Mouse (Mus musculus) macrophage (primary cell): Measurements from ENCODE around the gene Nags. TPM values are rescaled to one million over a fixed set of nuclear protein-coding genes. Genes with fewer than 3 reads are reported as not detected.

Source experiments
- H3K27ac ChIP-seq: fragments of 350-480 bp; formaldehyde crosslinking; 2 replicates; pipeline ENCODE4 v1.9.0; 2021
- H3K36me3 ChIP-seq: fragments of 350-480 bp; formaldehyde crosslinking; 2 replicates; pipeline ENCODE4 v1.9.0; 2021; ENCODE audit errors: inconsistent target
- H3K4me3 ChIP-seq: fragments of 350-480 bp; formaldehyde crosslinking; 2 replicates; pipeline ENCODE4 v1.9.0; 2021; ENCODE audit errors: inconsistent target
- H3K79me2 ChIP-seq: fragments of 350-480 bp; formaldehyde crosslinking; 2 replicates; pipeline ENCODE4 v1.9.0; 2021; ENCODE audit errors: inconsistent target
- WGBS: methylation state at CpG from one replicate; pipeline ENCODE4 v1.1.7; 2026; ENCODE audit warnings: inconsistent platforms; ENCODE audit not compliant: missing documents; 5-methylcytosine and 5-hydroxymethylcytosine counted together
- polyA plus RNA-seq: library from polyadenylated mRNA; stranded (reverse); fragments of 250-400 nt; gene quantifications from 3 replicates; pipeline ENCODE4 v1.2.4, GENCODE M21; 2018; ENCODE audit warnings: inconsistent platforms
- total RNA-seq, 78 experiments: library from RNA; depleted of rRNA; stranded (reverse); fragments of 250-400 nt; gene quantifications; 1 replicate in 9 of 78; 2 replicates in 24 of 78; 3 replicates in 43 of 78; 4 replicates in 2 of 78; pipeline ENCODE4 v1.2.4; 2018; ENCODE audit warnings: inconsistent platforms in 56 of 78

Gene Nags
- total RNA-seq (2018; cell fraction: chromatin; rRNA removed): not detected
- not detected for total RNA-seq (2018; cell fraction: cytosol; rRNA removed)
- total RNA-seq (2018; cell fraction: nucleus; rRNA removed): not detected
- not detected in 3 replicates for polyA plus RNA-seq

DNA sequence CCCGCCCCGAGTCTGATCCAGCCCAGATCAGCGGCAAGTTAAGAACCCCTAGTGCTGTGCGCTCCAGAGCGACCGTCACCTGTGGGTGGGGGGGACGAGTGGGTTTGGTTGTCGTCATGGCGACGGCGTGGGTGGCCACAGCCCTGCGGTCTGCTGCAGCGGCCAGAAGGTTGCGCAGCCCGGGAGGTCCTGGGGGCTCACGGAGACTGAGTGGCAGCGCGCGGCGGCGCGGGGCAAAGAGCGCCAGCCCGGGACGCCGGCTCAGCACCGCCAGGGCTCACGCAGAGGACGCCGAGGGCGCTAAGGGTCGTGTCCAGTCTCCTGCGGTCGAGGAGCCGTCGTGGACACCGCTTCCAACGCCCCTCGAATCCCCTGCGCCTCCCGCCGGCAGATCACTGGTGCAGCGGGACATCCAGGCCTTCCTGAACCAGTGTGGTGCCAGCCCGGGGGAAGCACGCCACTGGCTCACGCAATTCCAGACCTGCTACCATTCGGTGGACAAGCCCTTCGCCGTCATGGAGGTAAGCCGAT, at the start of gene Nags:
TSS of gene Nags (plus strand) at position 43 of the 531 bp plus-strand sequence.
- Histone ChIP-seq H3K4me3 (no peak within 1 kb of the TSS), H3K79me2 (no peaks in the 10 kb centered on the region), H3K36me3 (no peaks in the 10 kb centered on the region), H3K27ac (no peak within 1 kb of the TSS)
- 3% methylated on average over 50 of the region's 50 CpGs for WGBS

DNA sequence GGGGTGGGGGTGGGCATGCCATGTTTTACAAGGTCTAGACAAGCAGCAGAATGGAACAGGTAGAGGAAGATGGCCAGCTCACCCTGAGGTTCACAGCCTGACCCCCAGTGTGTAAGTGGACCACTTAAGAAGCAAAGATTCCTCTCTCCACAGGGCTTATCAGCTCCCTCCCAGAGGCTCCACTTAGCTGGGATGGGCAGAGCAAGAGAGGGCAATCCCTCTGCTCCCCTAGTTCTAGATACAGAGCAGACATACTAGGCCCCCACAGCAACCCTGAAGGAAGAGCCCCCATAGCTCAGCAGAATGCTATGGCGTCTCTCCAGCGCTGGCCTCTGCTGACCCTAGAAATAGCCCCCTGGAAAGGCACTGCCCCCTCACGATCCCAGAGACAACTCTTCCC, 49.6 kb upstream of the Nags start:
- H3K36me3 ChIP-seq: no peaks in the 10 kb centered on the region
- WGBS: 95% methylated on average over 3 of the region's 3 CpGs
- no peak overlapping the region for H3K27ac ChIP-seq
- H3K79me2 ChIP-seq: no peaks in the 10 kb centered on the region
- no peak overlapping the region for H3K4me3 ChIP-seq

DNA sequence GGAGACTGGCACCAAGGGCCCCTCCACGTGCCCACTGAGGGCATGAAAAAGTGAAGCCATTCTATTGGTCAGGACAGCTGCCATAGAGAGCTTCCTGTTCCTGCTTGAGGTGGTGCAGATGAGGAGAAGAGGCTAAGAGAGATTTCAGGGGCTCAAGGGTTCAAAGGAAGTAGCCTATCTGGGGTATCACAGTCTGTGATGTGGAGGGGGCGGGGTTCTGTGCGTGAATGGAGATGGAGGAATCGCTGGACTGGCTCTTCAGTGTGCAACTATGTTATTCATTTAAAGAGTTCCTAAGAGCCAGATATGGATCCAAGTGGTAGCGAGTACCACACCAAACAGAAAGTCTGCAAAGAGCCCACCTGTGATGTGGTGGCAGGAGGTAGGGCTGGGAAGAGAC, 48.9 kb upstream of the Nags start:
- Histone ChIP-seq H3K27ac (no peak overlapping the region), H3K79me2 (no peaks in the 10 kb centered on the region), H3K36me3 (no peaks in the 10 kb centered on the region), H3K4me3 (no peak overlapping the region)
- 55% methylated on average over 5 of the region's 5 CpGs for WGBS

DNA sequence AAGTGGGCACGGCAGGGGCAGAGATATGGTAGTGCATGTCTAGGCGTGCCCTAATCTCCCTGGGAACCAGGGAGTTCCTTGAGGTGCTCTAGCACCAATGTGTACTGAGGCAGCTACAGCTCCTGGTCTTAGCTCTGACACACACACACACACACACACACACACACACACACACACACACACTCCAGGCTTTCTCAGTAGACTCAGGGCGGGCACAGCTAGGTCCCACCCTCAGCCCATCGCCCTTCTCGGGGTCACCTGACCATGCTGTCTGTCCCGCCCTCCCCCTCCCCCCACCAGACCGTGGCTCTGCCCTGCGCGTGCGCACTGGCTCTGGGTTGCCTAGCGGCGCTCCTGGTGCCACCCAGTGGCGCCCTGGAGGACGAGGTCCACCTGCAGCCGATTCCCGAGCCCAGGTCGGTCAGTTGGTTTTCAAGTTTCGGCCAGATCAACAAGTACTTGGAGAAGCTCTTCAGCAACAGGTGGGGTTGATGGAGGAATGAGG, 48.4 kb upstream of the Nags start:
- no peak overlapping the region for H3K27ac ChIP-seq
- no peaks in the 10 kb centered on the region for H3K36me3 ChIP-seq
- H3K4me3 ChIP-seq: no peak overlapping the region
- 3% methylated on average over 17 of the region's 18 CpGs for WGBS
- H3K79me2 ChIP-seq: no peaks in the 10 kb centered on the region

DNA sequence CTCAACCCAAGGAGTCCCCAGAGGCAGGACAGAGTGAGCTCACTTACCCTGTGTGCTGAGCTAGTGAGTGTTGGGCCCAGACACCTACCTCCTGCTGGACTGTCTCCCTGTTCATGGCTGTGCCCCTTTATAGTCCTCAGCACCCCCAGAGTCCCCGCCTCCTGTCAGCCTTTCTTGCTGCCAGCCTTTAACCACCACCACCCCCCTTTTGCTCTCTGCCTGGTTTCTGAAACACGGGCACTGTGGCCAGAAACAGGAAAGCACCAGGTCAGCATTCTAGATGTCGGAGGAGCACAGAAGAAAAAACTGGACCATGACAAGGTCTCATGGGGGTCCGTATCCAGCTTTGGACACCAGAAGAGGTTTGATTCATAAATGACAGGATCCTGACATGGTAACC, 44.1 kb upstream of the Nags start, which contains the start of gene Ppy:
TSS of gene Ppy (minus strand) at position 101 of the 400 bp plus-strand sequence.
- no peaks in the 10 kb centered on the region for H3K36me3 ChIP-seq
- 65% methylated on average over 4 of the region's 4 CpGs for WGBS
- no peak within 1 kb of the TSS for H3K4me3 ChIP-seq

DNA sequence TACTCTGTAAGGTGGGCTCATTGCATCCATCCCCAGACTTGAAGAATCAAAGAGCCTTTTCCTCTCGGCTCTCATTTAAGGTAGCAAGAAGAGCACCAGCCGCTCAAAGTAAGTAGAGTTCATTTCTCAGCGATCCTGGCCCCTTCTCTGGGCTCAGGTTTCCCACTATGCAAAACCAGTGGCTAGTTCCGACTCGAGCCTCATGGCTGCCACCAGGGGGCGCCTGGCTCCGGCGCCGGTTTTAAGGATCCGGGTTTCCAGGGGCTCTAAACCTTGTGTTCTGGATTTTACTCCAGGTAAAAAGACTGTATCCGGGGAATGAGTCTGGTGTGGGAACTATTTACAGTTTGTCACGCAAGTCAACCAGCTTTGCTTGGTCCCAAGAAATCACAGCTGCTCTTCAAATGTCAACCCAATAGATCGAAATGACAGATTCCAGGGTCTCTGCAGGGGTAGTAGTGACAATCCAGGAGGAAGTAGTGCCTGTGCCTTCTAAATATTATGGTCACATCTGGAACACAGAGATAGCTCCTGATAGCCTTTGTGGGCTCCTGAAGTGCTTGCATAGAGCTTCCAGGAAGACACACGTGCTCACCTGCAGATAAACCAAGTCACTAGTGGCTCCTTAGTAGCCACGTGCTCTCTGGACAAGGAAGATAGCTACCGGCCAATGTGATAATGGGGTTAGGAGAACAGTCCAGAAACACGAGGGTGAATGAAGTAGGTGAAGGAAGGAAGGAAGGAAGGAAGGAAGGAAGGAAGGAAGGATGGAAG, 42.6 kb upstream of the Nags start:
- H3K79me2 ChIP-seq: no peaks in the 10 kb centered on the region
- no peak overlapping the region for H3K27ac ChIP-seq
- 13% methylated on average over 17 of the region's 17 CpGs for WGBS
- no peak overlapping the region for H3K4me3 ChIP-seq
- no peaks in the 10 kb centered on the region for H3K36me3 ChIP-seq

More for the DNA sequence above, 44.1 kb upstream of the Nags start, which contains the start of gene Ppy:
- Histone ChIP-seq H3K27ac (no peak within 1 kb of the TSS), H3K79me2 (no peaks in the 10 kb centered on the region)

DNA sequence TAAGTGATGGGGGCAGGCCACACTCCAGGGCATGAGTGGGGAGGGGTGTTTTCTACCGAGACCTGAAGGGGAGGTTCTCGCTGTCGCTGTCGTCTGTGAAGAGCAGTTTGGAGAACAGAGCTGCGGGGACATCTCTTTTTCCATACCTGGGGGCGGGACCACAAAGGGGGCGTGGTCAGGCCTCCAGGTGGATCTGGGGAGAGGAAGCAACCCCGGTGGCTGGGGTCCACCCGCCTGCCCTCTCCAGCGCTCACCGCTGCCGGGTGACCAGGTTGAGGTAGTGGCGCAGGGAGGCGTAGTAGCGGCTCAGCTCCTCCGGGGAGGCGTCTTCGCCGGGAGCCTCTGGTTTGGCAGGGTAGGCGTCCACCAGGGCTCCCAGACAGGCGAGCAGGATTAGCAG, 38.4 kb upstream of the Nags start:
- no peaks in the 10 kb centered on the region for H3K36me3 ChIP-seq
- H3K79me2 ChIP-seq: no peaks in the 10 kb centered on the region
- H3K27ac ChIP-seq: no peak overlapping the region
- 3% methylated on average over 18 of the region's 21 CpGs for WGBS
- H3K4me3 ChIP-seq: no peak overlapping the region

DNA sequence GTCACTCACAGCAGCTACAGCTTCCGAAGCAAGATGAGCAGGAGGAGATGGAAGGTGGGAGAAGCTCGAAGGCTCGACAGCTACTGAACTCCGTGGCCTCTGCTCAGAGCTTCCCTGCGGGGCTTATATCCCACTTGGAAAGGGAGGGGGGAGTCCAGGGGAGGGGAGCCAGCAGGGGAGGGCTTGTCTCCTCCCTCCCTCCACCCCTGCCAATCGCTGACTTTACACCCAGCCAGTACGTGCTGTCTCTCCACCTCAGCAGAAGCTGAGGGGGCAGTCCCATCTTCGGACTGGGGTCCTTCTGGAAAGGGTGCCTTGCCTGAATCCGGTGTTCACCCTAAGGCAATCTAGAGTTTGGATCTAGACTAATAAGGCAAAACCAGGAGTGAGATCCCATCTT, 37.6 kb upstream of the Nags start, which contains the start of gene Pyy:
TSS of gene Pyy (minus strand) at position 101 of the 400 bp plus-strand sequence.
- no peak within 1 kb of the TSS for H3K4me3 ChIP-seq
- 13% methylated on average over 9 of the region's 9 CpGs for WGBS
- no peaks in the 10 kb centered on the region for H3K79me2 ChIP-seq
- H3K36me3 ChIP-seq: no peaks in the 10 kb centered on the region
- H3K27ac ChIP-seq: no peak within 1 kb of the TSS

DNA sequence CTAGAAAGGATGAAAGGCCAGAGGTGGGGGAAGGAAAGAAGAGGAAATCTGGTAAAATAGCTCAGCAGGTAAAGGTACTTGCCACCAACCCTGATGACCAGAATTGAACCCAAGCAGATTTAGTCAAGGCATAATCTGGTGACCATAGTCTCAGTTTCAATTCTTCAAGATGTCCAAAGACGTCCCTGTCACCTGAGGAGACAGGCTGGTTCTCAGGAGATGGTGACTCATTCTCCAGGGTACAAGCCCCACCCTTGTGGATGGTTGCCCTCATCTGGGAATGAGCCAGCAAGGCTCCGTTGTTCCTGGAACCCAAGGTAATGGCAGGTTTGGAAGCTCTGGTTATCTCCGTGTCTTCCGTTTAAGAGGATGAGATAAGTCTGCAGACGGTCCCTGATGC, 33.7 kb upstream of the Nags start:
- Histone ChIP-seq H3K27ac (no peak overlapping the region), H3K79me2 (no peaks in the 10 kb centered on the region), H3K36me3 (no peaks in the 10 kb centered on the region), H3K4me3 (no peak overlapping the region)
- WGBS: 92% methylated on average over 5 of the region's 5 CpGs

DNA sequence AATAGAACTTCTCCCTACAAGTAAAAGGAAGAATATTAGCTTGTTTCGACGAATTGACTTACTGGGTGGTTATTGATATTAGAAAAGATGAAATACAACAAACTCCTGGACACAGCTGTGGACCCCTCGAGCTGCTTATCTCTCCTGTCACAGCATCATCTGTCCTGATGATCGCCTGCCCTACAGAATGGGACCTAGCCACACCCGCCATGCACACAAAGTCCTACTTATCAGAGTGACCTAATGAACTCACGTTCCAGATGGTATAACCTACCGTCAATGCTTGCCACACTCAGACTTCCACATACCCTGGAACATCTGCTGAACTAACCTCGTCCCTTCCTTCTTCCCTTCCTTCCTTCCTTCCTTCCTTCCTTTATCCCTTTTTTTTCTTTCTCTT, 29.1 kb upstream of the Nags start:
- no peaks in the 10 kb centered on the region for H3K36me3 ChIP-seq
- H3K4me3 ChIP-seq: no peak overlapping the region
- no peak overlapping the region for H3K27ac ChIP-seq
- whole genome bisulfite sequencing: 74% methylated on average over 8 of the region's 8 CpGs
- H3K79me2 ChIP-seq: no peaks in the 10 kb centered on the region

DNA sequence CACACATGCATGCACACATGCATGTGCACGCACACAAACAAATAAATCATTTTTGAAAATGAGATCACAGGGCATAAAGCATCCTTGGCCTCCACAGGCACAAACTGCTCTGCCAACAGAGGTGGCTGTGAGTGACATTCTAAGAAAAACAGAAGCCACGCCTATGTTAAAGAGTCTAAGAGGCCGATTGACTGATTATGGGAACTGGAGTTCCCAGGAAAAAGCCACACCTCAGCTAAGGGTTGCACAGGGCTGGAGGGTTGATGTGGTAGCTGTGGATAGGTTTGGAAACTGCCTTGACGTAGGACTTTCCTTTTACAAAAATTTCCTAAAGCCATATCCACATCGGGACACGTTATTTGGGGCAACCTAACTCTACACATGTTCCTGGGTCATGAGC, 27.9 kb upstream of the Nags start:
- H3K27ac ChIP-seq: no peak overlapping the region

DNA sequence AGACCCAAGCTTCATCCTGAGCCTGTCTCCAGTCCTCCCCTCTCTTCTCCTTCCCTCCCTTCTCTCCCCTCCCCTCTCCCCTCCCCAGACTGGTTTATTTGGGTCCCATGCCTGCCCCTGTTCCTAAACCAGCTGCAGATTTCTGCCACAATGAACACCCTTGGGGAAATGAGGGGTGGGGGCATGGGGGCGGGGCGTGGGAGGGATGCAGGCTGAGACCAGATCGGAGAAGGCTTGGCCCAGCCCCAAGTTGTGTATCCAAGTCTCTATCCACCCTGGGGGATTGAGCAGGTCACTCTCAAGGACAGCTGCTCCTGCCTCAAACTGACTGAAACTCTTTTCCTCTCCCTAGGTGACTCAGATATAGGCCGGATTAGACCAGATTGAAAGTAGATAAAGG, 10.8 kb upstream of the Nags start:
- 62% methylated on average over 4 of the region's 4 CpGs for WGBS
- H3K79me2 ChIP-seq: no peaks in the 10 kb centered on the region

More for the DNA sequence above, 27.9 kb upstream of the Nags start:
- H3K79me2 ChIP-seq: no peaks in the 10 kb centered on the region
- no peak overlapping the region for H3K4me3 ChIP-seq
- no peaks in the 10 kb centered on the region for H3K36me3 ChIP-seq
- 86% methylated on average over 6 of the region's 6 CpGs for WGBS

DNA sequence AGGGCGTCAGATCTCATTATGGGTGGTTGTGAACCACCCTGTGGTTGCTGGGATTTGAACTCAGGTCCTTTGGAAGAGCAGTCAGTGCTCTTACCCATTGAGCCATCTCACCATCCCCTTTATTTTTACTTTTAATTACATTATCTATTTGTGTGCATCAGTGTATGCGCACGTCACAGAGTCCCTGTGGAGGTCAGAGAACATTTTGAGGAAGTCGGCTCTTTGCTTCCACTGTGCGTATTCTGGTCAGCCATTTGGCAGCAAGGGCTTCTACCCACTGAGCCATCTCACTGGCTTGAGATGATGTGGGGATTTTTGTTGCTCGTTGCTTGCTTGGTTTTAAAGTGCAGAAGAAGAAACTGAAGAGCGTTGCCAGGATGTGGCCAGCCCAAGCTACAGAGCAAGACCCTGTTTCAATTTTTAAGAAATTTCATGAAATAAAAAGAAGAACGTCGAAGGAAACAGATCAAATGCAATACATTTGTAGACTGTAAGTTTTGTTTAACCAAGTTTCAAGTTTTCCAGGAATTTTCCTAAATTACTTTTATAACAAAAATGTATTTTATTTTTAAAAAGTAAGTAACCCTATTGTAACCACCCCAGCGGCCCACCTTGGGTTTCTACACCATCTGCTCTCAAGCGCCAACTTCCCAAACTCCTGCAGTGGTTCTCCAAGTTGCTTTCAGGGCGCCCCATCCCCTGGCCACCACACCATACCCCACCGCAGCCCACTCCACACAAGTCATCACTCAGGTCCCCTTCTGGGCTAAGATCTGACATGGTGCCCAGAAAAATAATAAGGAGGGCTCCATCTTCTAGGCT, 7.5 kb upstream of the Nags start:
- H3K27ac ChIP-seq: no peak overlapping the region
- 22% methylated on average over 13 of the region's 13 CpGs for WGBS

More for the DNA sequence above, 10.8 kb upstream of the Nags start:
- H3K27ac ChIP-seq: no peak overlapping the region
- no peaks in the 10 kb centered on the region for H3K36me3 ChIP-seq
- no peak overlapping the region for H3K4me3 ChIP-seq

DNA sequence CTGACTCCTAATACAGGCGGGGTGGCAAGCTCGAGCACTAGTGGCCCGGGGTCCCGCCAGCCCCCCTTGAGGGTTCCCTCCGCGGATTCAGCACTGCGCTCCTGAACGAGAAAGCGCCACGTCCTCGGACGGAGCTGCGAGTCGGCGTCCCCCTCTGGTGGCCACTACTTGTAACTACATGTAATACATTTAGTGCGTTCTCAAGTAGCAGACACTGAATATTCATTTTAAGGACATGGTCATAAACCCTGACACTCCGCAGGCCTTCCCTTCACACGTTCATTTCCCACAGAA, 6.9 kb upstream of the Nags start:
- 2% methylated on average over 18 of the region's 18 CpGs for WGBS
- H3K36me3 ChIP-seq: no peaks in the 10 kb centered on the region
- H3K79me2 ChIP-seq: no peaks in the 10 kb centered on the region
- H3K4me3 ChIP-seq: no peak overlapping the region
- no peak overlapping the region for H3K27ac ChIP-seq

More for the DNA sequence above, 7.5 kb upstream of the Nags start:
- Histone ChIP-seq H3K4me3 (no peak overlapping the region), H3K79me2 (no peaks in the 10 kb centered on the region), H3K36me3 (no peaks in the 10 kb centered on the region)

DNA sequence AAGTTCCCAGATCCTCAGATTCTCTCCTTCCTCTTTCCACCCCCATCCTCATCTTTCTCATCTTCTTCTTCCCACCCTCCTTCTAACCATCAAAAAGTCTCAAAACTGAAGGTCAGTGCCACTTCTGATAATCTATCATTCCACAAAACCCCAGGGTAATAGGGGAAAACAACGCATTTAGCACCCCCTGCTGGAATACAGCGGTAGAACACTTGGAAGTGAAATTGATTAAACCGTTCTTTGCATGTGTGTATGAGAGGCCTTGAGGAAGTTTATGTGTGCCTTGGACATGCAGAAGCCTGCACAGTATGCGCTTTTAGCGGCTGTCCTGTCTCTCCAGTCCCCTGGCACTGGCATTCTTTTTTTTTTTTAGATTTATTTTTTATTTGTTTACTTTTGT, 4.8 kb upstream of the Nags start:
- WGBS: 0% methylated on average over 5 of the region's 5 CpGs
- Histone ChIP-seq H3K79me2 (no peaks in the 10 kb centered on the region), H3K4me3 (no peak overlapping the region)

More for the DNA sequence above, 4.8 kb upstream of the Nags start:
- no peaks in the 10 kb centered on the region for H3K36me3 ChIP-seq
- no peak overlapping the region for H3K27ac ChIP-seq
